Mouse (Mus musculus): ENCODE results near the gene Ndufb10.

DNA sequence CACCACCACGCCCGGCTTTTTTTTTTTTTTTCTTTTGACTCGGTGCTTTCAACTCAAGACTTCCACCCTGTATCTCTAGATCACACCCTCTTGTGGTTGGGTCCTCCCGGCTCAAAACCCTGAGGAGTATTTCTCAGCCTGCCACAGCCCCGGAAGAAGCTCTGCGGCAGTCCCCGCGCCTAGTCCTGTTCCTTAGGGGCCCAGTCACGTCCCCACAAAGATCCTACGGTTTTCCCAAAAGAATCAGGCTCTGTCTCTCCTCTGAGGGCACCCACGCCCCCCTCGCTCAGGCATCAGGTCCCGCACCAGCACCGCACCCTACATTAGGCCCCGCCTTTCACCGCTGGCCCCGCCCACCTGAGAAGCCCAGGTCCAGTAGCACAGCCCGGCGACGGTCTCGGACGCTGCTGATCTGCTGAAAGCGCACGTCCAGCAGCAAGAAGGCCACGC lies 37.1 kb downstream of the Ndufb10 start:
- TF ChIP-seq CTCF (IDR thresholded peaks at IDR 0.05; ENCODE audit: control insufficient read depth, insufficient read depth, insufficient read length) (no peak), MAX (IDR thresholded peaks at IDR 0.05) (no peak), CEBPB (IDR thresholded peaks at IDR 0.05; ENCODE audit: low read depth) (no peak), USF1 (IDR thresholded peaks at IDR 0.05; ENCODE audit: low read depth) (no peak), MYOG (IDR thresholded peaks at IDR 0.05; ENCODE audit: control insufficient read depth, extremely low read depth, insufficient read length) (no peak), MYOD1 (IDR thresholded peaks at IDR 0.05; ENCODE audit: control insufficient read depth, insufficient read length, low read depth) (no peak)
